Mouse (Mus musculus) large intestine, adult 2 months (tissue): ENCODE results near the gene Sync. TPM values are rescaled to one million over a fixed set of nuclear protein-coding genes. Genes with fewer than 3 reads are reported as not detected.

ENCODE experiments used
- DNase-seq: peaks from one replicate; pipeline ENCODE4 v3.0.0-alpha.2; 2012; ENCODE audit warnings: low read depth, low spot score
- WGBS: fragments of 180-500 bp; shearing (Covaris S2); methylation state at CpG from one replicate; pipeline ENCODE4 v1.1.7; 2018; 5-methylcytosine and 5-hydroxymethylcytosine counted together
- polyA plus RNA-seq: library from polyadenylated mRNA; depleted of rRNA; stranded (reverse); fragments of >200 nt; gene quantifications from 2 replicates; pipeline ENCODE4 v1.2.3, GENCODE M21; 2012; rRNA removed

Sync gene
- polyA plus RNA-seq: 0.92 and 1.1 TPM in 2 replicates

DNA sequence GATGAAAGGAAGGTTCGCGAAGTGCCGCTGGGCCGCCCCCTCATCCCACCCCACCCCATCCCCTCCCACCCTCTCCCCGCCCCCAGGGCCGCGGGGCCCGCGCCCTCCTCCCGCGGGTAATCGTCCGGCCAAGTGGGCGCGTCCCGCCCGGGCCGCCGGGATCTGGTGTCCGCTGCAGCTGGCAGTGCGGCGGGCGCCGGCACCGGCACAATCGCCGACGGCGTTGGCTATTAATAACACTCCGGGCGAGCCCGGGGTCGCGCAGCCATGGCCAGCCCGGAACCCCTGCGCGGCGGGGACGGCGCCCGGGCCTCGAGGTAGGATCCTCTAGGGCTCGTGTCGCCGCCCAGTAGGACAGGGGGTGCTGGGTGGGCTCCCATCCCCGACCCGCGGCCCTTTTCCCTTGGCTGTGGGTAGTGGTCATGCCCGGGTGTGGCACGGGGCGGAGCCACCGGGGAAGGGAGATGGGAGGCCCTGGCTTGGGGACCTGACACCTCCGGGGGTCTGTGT lies at the start of gene Sync:
Gene Sync, plus strand, starts transcription at position 146 of the 510 bp plus-strand sequence.
- no peak for DNase-seq
- 2% methylated on average over 51 of the region's 53 CpGs for whole genome bisulfite sequencing

DNA sequence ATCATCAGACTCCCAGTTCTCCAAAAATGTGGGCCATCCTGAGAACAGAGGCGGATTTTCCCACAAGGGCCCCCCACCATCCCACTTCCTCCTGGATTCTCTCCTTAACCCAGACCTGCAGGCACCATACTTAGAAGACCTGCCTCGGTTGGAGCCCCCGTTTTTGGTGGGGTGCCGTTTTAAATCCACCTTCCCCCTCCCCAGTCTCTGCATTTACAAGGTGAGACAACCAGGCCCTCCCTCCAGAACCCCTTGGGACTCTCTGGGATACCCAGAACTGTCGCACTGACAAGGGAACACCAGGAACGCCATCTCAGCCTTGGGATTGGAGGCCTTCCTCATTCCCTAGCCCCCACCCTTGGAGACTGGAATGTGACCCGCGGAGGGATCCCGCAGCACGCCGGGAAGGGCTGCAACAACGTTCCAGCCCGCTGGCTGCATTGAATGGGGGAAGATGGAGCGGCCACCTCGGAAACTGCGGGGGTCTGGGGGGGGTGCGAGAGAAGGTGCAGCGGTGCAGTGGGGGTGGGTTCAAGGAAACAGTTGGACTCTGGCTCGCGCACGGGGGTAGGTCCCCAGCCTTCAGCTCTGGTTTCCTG lies 49.5 kb upstream of the Sync start:
- 29% methylated on average over 21 of the region's 21 CpGs for WGBS
- DNase-seq: no peak

DNA sequence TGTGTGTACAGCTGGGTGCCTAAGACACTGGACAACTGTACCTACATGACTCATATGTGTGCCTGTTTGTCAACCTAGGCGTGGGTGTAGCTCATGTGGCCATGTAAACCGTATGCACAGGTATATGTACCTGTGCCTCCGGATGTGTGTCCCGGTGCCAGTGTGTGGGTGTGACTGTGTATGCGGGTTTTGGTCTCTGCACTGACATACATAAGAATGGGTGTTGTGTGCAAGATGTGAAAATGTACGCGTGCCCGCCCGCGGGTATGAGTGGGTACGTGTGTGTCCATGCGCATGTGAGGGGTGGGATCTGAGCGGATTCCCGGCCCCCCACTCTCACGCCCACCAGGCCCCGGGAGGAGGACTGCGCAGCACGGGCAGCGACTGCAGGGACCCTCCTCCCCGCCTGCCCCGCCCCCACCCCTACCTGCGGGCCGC lies 48.8 kb upstream of the Sync start:
- 4% methylated on average over 23 of the region's 23 CpGs for WGBS
- DNase-seq: no peak

DNA sequence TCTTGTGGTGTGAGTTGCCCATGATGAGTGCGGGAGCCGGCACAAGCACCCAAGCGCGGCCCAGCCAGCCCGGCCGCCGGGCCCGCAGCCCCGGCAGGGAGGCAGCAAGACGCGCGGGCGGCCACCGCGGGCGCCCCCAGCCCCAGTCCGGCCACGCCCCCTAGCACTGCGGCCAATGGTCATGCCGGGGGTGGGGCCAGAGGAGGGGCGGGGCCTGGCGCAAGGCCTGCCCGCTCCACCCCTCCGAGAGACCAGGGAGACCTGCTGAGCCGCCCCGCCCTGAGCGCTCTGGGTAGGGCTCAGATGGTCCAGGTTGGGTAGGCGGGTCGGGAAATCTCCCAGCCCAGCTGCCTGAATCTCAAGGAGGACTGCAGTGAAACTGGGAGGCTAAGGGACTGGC lies 48.3 kb upstream of the Sync start:
- no peak for DNase-seq
- 2% methylated on average over 28 of the region's 29 CpGs for WGBS

DNA sequence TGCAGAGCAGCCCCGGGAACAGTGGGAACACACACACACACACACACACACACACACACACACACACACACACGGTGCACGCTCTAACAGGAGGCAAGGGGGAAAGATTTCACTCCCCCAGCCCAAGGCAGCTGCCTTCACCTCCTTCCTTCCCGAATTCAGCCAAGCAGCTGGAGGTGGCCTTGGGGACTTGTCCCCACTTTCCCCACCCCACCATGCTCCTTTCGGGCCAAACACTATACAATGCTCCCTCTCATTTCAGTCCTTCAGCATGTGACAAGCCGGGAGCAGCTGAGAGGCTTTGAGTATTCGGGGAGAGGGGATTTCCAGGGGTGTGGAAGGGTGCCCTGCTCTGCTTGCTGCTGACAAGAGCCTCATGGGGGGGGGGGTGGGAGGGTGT lies 45.5 kb upstream of the Sync start:
- WGBS: 46% methylated on average over 7 of the region's 7 CpGs
- DNase-seq: no peak

DNA sequence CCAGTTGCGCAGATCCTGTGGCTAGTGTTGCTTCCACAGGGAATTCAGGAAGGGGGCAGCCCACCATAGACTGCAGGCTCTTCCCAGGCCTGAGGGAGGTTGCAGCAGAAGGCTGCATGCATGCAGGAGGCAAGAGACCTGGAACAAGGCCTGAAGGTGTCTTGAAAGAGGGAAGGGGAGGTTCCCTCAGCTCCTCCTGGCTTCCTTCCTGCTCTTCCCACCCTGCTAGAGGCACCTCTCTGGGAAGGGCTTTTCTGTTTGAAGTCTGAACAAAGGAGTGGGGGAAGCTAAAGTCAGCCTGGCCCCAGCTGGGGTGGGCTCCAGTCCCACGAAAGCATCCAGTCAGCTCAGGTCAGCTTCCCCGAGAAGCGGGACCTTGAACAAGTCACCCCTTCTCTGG lies 45.1 kb upstream of the Sync start:
- DNase-seq: no peak

DNA sequence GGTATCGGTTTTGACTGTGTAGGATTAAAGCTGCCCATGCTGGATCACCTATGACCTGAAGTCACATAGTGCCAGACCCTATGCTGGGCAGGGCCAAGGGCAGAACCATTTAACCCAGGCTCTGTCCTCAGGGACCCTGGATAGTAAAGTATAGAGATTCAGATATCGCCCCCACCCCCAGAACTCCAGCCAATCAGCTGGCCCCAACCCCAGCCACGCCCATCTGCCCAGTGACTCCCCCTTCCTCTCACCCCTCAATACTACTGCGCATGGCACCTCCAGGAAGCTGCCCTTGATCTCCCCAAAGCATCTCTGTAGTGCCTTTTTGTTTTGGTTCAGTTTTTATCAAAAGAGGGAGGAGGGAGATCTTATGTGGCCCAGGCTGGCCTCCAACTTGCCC lies 44.7 kb upstream of the Sync start:
- DNase-seq: no peak
- 65% methylated on average over 4 of the region's 4 CpGs for WGBS

More for the DNA sequence above, 45.1 kb upstream of the Sync start:
- 74% methylated on average over 4 of the region's 4 CpGs for WGBS

DNA sequence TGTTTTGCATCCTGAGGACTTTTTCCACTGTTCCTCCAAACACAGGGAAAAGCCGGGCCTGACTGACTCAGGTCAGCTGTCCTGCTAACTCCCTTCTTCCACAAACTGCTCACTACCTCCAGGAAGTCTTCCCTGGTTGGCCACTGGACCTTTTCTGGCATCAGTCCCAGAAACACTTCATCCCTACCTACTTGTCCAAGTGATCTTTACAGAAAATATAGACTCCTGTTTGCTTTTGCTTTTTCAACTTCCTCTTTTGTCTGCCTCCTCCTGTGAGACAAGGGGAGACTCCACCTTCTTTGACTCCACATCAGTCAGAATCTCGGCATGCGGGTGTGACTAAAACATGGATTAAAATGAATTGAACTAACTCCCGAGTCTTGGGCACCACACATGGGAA lies 42.6 kb upstream of the Sync start:
- DNase-seq: no peak
- WGBS: 25% methylated on average over 4 of the region's 4 CpGs

DNA sequence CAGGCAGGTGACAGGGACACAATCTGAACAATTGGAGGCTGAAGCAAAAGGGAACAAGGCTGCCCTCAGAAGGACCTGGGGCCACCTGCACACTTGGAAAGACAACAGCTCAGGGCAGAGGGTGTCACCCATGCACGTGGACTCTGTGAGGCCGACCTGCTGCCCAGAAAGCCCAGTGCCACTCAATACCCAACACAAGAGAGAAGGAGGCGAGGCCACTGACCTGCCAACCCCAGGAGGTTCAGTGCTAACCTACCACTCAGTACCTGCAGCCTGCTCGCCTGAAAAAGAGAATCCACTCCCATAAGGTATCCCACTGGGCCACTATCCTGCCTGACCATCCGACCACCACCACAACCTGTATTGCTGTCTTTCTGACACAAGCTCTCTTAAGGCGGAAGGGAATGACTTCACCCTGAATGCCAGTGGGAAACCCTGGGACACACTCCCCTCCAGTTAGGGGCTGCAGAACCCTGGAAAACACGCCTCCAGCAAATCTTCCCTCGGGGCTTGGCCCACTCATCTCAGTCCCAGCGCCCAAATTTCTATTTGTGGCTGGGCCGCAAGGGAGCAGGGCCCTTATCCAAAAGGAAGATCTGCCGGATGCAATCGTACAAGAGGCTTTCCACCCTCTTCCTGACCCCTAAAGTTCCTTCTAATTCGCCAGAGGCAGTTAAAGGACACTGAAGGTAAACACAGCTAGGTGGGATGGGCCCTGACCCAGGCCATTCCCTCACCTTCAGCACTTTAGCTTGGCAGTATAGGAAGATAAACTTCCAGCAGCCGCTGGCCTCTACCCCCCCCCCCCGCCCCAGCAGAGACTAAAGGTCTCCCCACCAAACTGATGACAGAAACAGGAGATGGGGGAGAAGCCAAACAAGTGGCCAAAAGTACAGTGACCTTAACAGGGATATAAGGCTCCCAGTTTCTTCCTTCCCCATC lies 40.8 kb upstream of the Sync start:
- 16% methylated on average over 15 of the region's 15 CpGs for WGBS
- DNase-seq: no peak

DNA sequence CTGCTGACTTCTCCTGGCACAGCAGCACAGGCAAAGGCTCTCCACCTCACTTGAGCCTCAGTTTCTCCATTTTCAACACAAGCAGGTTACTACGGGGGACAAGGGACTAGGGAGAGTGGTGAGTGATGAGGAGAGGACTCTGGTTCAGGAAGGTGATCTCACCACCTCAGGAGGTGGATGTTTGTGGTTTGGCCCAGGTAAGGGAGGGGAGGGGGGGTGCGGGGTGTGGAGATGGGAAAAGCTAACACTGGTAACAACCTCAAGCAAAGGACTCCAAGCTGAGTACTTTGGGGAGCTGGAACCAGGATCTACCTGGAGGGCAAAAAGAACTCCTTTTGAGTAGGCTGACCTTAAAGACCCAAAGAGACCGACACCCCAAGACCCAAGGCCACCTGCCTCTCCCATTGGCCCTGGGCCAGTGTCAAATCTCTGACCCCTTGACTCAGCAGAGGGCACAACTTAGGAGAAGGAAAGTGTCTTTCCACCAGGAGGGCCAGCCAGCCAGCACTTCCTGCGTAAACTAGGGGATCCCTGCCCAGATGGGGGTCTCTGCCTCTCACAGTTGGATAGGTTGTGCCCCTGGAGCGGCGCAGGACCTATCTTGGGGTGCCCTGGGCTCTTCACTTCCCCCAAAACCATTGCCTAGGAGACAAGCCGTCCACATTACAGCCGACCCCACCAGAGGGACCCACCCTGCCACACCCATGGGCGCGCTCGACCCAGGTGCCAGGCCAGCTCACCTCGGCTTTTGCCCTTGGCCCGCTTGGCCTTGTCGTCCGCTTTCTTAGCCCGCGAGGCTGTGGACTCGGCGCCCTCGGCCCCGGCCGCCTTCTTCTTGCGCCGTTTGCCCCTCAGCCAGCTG lies 39.8 kb upstream of the Sync start:
- DNase-seq: no peak
- WGBS: 5% methylated on average over 24 of the region's 24 CpGs

DNA sequence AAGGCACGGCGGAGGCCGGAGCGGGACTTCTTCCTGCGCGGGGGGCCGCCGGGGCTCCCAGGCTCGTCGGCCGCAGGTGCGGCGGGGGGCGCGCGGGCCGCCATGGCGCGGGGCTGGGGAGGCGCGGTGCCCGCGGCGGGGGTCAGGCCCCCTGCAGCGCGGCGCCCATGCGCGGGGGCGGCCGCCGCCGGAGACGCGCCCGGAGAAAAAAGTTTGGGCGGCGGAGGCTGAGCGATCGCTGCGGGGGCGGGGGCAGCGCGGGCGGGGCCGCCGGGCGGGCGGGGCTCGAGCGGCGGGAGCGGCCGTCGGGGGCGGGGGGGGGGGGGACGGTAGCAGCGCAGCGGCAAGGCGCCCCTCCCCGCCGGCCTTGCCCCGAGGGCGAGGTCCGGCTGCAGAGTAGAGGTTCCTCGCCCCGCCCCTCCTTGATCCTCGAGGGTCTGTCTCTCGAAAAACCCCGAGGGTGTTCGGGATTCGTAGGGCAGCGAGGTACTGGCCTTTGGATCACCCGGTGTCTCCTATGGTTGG lies 39.1 kb upstream of the Sync start:
- 1% methylated on average over 45 of the region's 74 CpGs for WGBS

DNA sequence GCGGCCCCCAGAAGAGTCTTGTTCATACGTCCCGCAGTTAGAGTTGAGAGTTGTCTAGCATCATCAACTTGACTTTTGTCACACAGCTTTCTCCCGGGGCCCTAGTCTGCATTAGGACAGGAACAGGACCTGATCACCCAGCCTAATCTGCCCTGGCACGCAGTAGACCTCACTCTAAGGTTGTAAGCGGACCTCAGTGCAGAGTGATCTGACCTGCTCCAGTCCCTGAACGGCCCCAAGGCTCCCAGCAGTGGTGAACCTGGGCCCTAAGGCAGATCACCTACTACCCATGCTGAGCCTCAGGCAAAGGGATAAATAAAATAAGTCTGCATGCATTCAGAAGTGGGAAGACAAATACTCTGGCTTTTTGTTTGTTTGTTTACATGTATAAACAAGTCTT lies 38.1 kb upstream of the Sync start:
- WGBS: 44% methylated on average over 7 of the region's 7 CpGs
- DNase-seq: no peak

More for the DNA sequence above, 39.1 kb upstream of the Sync start:
- no peak for DNase-seq

DNA sequence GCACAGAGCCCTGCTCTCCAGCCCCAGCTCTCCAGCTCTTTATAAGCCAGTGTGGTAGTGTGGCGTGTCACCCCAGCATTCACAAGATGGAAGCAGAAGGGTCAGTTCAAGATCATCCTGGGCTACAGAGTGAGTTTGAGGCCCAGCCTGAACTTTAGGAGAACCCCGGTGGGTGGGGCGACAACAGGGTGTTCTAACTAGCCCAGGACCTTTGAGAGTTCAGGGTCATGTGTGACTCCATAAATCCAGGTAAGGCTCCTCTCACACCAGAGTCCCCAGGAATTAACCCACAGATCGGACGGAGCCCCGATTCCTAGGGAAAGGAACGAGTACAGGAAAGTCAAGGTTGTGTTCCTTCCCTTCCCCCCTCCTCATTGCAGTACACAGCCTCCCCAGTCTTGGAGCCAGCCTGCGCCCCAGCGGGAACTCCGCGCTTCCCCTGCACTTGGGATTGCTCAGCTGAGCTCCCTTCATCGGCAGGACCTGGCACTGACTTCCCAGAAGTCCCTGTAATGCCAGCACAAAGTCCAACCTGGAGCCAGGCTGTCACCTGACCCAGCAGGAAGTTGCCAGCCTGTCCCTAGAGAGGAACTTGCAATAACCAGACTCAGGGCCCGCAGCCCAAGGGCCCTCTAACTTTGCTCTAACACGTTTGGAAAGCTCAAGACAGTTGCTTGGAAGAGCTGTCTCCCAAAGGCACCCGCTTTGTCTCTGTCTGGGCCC lies 36.5 kb upstream of the Sync start:
- whole genome bisulfite sequencing: 33% methylated on average over 15 of the region's 15 CpGs
- no peak for DNase-seq

DNA sequence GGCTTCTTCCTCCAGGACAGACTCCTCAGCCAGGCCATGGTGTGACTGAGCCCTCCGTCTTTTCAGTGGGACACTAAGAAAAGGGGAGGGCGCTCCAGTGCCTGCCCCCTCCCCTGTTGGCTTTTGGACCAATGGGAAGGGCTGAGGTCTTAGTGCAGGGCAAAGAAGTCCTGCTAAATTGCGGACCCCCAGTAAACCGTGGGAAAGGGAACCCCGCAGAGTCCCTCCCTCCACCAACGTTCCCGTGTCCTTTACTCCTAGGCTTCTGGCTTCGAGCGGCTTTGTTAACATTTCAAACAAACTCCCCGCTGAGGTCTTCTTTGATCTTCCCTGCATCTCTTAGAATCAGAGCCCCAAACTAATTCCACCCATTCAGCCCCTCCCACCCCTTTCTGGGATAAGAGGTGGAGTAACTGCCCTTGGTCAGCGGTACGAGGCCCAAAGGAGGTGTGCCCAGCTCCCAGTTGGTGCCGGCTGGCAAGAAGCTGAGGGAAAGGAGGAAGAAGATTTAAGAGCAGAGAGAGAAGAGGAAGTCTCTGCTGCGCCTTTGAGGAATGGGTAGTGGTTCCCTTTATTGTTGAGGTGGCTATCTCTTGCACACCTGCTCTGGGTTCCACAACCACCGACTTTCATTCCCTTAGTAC lies 35.8 kb upstream of the Sync start:
- WGBS: 14% methylated on average over 15 of the region's 15 CpGs

DNA sequence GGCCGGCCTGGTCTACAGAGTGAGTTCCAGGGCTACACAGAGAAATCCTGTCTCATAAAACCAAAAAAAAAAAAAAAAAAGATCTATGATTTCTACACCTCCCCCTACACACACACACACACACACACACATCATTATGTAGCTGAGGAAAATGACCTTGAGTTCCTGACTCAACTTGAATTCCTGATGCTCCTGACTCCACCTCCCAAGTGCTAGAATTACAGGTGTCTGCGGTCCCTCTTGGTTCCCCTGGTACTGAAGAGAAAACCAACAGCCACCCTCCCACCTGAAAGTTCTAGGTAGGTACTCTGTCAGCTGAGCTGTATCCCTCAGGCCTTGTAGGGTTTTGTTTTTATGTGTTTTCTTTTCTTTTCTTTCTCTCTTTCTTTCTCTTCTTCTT lies 34.9 kb upstream of the Sync start:
- no peak for DNase-seq
- WGBS: 70% methylated on average over 2 of the region's 2 CpGs

More for the DNA sequence above, 35.8 kb upstream of the Sync start:
- no peak for DNase-seq

DNA sequence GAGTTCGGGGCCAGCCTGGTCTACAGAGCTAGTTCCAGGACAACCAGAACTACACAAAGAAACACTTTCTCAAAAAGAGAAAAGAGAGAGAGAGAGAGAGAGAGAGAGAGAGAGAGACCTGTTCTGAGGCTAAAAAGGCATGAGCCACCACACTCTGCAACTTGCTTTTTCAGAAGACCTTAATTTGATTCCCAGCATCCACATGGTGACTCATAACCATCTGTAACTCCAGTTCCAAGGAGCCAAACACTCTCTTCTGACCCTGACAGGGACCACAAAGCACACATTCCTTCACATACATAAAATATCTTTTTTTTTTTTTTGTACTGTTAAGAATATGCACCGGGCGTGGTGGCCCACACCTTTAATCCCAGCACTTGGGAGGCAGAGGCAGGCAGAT lies 32.8 kb upstream of the Sync start:
- DNase-seq: no peak
- WGBS: 82% methylated on average over 3 of the region's 3 CpGs

DNA sequence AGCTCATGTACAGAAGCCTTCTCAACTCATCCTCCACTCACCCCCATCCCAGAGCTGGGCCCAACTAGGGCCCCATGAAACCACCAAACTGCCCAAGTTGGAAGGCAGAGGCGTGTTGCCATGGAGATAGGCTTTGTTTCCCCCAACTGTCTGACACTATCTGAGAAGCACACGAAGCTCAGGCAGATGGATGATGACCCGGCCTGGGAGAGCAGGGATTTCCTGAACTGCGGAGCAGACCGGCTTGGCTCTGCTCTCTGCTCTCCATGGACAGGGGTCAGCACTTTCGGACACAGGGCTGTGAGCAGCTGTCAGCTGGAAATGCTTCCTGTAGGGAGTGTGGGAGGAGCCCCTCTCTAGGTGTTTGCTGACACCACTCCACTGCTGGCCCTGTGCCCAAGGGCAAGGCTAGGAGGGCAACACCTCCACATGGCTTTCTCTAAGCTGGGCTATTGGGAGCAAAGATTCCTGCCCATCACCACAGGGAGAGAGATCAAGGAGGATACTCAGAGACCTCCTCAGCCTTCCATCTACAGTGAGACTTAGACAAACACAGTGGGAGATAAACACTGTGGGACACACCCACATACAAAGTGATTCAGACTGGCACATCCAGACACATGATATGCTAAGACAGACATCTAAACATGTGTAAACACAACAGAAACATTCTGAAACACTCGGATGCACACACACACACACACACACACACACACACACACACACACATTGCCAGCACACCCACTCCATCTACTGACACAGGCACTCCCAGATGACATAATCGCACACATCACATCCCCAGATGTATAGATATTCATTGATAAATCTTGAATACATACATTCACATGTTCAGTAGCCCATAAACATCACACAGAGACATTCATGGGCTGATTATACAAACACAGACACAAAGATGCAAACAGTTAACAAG lies 30.7 kb upstream of the Sync start:
- DNase-seq: no peak
- 15% methylated on average over 8 of the region's 8 CpGs for WGBS

DNA sequence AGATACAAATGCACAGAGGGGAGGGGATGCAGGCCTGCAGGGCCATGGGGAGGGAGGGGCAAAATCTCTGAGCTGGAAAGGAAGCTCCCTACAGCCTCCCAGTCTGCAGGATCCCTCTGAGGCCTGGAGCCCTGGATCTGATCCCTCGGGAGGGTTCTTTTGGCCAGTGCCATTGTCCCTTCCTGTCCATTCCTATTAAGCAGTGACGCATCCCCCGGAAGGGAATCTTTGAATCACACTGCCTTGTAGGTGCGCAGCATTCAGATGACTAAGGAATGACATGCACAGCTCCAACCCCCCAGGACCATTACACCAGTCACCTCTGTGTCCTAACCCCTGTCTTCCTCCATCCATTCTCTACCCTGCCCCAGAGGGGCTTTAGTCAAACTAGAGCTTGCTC lies 28.3 kb upstream of the Sync start:
- 83% methylated on average over 4 of the region's 4 CpGs for WGBS
- no peak for DNase-seq
